Mouse (Mus musculus): ENCODE results near the gene Macrod1. TPM values are rescaled to one million over a fixed set of nuclear protein-coding genes. Genes with fewer than 3 reads are reported as not detected.

The Macrod1 gene
- total RNA-seq, 2 experiments from 2014 or later, result 240 to 243 TPM

- intact Hi-C loops (cut with DNase I), result no loop called here
Measured at GRCm38 (mm10) chr19:7108114-7108905, 51.7 kb downstream of the Macrod1 start.

DNA sequence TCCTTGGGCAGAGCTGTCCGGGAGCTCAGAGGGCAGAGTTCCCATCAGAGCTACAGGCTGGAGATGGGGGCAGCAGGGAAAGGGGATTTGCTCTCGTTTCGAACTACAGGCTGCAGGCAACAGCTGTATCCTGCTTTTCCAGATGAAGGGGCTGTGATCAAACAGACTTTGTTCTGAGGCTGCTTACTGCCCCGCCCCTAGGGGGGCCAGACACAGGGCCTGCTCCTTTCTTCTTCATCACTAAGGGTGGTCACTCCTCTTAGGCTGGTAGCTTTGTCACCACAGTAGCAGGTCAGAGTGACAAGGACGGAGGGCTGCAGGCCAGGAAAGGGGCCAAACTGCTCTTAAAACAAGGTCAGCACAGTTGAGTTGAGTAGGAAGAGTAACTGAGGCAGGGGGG lies 53.5 kb downstream of the Macrod1 start:
- DNase-seq (ENCODE audit: low spot score), result no peak
- intact Hi-C loops (cut with DNase I), result no loop called here

More at GRCm38 (mm10) chr19:7108114-7108905, 51.7 kb downstream of the Macrod1 start:
- DNase-seq (ENCODE audit: low spot score), result no peak

GRCm38 (mm10) chr19:7110875-7111274 lies 54.3 kb downstream of the Macrod1 start:
- intact Hi-C loops (cut with DNase I), result no loop called here
- no peak for DNase-seq (ENCODE audit: low spot score)

GRCm38 (mm10) chr19:7111309-7111708 lies 54.7 kb downstream of the Macrod1 start:
- intact Hi-C loops (cut with DNase I), result no loop called here

GRCm38 (mm10) chr19:7111710-7112109 lies 55.1 kb downstream of the Macrod1 start:
- no peak for DNase-seq (ENCODE audit: low spot score)
- intact Hi-C loops (cut with DNase I), result no loop called here

More at GRCm38 (mm10) chr19:7111309-7111708, 54.7 kb downstream of the Macrod1 start:
- no peak for DNase-seq (ENCODE audit: low spot score)

- intact Hi-C loops (cut with DNase I), result no loop called here
Measured at GRCm38 (mm10) chr19:7112628-7113027, 56.0 kb downstream of the Macrod1 start.

GRCm38 (mm10) chr19:7113574-7113973 lies 57.0 kb downstream of the Macrod1 start:
- DNase-seq (ENCODE audit: low spot score), result no peak
- intact Hi-C loops (cut with DNase I), result no loop called here

More at GRCm38 (mm10) chr19:7112628-7113027, 56.0 kb downstream of the Macrod1 start:
- no peak for DNase-seq (ENCODE audit: low spot score)

DNA sequence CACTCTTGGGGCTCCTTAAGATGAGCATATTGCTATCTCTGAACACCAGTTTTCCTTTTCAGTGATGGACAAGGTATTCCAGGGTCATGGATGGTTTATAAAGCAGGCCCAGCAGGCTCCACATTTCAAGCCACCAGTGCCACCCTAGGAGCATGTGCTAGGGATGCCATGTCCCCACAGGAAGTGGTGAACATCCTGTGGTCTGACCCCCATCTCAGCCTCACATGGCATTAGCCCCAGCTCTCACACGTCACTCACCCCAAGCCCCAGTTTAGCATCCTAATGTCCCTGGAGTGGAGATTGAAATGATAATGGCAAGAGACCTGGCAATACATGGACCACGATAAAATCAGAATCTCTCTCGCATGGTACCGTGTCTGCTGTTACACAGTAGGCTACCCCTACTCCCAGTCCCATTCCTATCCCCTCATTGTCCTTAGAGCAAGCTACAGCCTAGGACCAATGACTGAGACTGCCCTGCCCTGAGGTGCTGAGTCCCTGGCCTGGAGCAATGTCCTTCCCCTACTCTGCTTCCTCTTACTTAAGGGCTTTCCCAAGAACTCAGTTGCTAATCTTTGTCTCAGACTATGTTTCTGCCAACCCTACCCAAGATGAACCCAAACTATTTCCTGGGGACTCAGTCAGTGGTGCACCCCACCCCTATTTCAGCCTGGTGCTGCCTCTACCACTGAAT lies 59.6 kb downstream of the Macrod1 start:
- DNase-seq (ENCODE audit: low spot score), result no peak
- intact Hi-C loops (cut with DNase I), result no loop called here

DNA sequence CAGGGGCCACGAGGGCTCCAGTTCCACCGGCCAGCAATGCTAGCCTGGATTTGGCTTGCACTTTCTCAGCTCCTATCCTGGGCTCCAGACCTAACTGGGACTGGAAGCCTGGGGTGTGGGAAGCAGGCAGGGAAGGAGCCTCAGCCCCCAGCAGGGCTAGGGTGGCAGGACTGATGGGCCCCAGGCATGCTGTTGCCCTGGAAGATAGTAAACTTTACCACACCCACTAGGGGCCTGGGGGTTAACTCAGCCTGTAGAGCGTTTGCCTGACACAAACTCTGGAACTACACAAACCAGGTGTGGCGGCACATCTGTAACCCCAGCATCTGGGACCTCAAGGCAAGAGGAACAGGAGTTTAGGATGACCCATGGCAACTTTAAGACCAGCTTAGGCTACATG lies 60.5 kb downstream of the Macrod1 start:
- DNase-seq (ENCODE audit: low spot score), result no peak
- intact Hi-C loops (cut with DNase I), result no loop called here

DNA sequence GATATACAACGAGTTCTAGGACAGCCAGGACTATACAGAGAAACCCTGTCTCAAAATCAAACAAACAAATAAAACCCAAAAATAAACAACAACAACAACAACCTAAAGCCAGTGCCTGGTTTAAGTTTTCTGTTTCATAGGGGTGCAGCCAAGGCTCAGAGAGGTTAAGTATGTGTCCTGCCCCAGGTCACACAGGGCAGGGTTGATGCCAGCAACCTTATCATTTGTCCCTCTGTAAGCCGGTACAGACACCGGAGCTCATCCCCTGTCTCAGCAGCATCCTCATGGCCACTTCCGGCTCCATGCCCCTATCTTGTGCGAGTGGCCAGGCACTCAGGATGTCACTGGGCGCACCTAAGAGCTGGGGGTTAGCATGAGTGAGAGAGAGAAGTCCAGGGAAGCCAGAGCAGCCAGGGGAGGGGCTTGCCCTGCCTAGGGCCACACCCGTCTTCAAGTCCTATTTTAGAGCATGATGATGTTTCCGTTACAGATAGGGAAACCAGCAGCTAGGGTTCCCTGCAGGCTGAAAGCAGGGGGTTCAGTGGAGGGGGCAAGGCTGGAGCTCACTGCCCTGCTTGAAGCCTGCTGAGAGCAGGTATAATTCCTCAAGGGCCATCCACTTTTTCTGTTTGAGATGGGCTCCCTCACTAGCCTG lies 61.2 kb downstream of the Macrod1 start:
- no peak for DNase-seq (ENCODE audit: low spot score)
- intact Hi-C loops (cut with DNase I), result no loop called here

DNA sequence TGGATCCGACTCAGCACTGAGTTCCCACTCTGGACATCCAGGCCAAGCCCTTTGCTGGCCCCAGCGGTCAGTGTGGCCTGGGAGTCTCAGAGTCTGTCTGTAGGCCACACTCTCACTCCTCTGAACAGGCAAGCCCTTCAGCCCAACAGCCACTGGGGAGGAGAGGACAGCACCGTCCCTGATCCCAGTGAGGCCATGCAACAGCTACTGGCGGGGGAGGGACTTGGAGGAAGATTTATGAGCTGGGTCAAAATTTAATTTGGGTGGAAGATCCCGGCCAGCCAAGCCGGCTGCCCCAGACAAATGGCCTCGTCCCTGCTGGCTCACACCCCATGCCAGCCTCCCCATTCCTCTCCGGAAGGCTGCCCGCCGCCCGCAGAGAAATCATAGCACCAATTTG lies 64.6 kb downstream of the Macrod1 start:
- DNase-seq (ENCODE audit: low spot score), result no peak
- intact Hi-C loops (cut with DNase I), result no loop called here

GRCm38 (mm10) chr19:7122277-7122676 lies 65.7 kb downstream of the Macrod1 start:
- no peak for DNase-seq (ENCODE audit: low spot score)
- intact Hi-C loops (cut with DNase I), result no loop called here

GRCm38 (mm10) chr19:7122698-7123306 lies 66.2 kb downstream of the Macrod1 start:
- no peak for DNase-seq (ENCODE audit: low spot score)
- intact Hi-C loops (cut with DNase I), result no loop called here

- intact Hi-C loops (cut with DNase I), result no loop called here
- DNase-seq (ENCODE audit: low spot score), result no peak
Measured at GRCm38 (mm10) chr19:7125526-7126156, 69.0 kb downstream of the Macrod1 start.

GRCm38 (mm10) chr19:7126209-7126608 lies 69.6 kb downstream of the Macrod1 start:
- intact Hi-C loops (cut with DNase I), result no loop called here
- DNase-seq (ENCODE audit: low spot score), result no peak

DNA sequence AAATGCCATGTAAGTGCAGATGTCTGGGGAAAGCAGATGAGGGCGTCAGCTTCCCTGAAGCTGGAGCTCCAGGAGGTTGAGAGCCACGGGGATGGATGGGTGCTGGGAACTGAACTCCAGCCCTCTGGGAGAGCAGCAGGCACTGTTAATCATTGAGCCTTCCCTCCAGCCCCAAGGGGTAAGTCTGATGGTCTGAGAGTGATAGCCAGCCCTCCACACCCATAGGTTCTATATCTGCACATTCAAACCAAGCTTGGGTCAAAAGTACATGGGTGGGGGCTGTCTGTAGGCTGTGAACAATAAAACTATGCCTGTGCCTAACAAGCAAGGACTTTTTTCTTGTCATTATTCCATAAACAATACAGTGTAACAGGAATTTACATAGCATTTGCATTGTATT lies 70.3 kb downstream of the Macrod1 start:
- no peak for DNase-seq (ENCODE audit: low spot score)
- intact Hi-C loops (cut with DNase I), result no loop called here

- intact Hi-C loops (cut with DNase I), result no loop called here
- DNase-seq (ENCODE audit: low spot score), result no peak
Measured at GRCm38 (mm10) chr19:7128551-7129475, 72.2 kb downstream of the Macrod1 start.

- DNase-seq (ENCODE audit: low spot score), result no peak
- intact Hi-C loops (cut with DNase I), result no loop called here
Measured at GRCm38 (mm10) chr19:7130317-7130716, 73.7 kb downstream of the Macrod1 start.

GRCm38 (mm10) chr19:7133436-7133835 lies 76.8 kb downstream of the Macrod1 start:
- DNase-seq (ENCODE audit: low spot score), result no peak
- intact Hi-C loops (cut with DNase I), result no loop called here
